Mouse (Mus musculus) cortical plate, adult 2 months (tissue): ENCODE measurements around the gene Tbc1d32.

Source experiments
- CTCF ChIP-seq: fragments of 200-500 bp; IDR thresholded peaks from 2 replicates; pipeline ENCODE4 v1.5.1; 2011; ENCODE audit warnings: mild to moderate bottlenecking, control low read depth, low read length; ENCODE audit not compliant: insufficient read depth; ENCODE audit errors: extremely low read depth
- POLR2A ChIP-seq: fragments of 200-500 bp; IDR thresholded peaks from 2 replicates; pipeline ENCODE4 v1.6.1; 2011; ENCODE audit warnings: mild to moderate bottlenecking, low read length, control low read depth; ENCODE audit not compliant: insufficient read depth; ENCODE audit errors: extremely low read depth

DNA sequence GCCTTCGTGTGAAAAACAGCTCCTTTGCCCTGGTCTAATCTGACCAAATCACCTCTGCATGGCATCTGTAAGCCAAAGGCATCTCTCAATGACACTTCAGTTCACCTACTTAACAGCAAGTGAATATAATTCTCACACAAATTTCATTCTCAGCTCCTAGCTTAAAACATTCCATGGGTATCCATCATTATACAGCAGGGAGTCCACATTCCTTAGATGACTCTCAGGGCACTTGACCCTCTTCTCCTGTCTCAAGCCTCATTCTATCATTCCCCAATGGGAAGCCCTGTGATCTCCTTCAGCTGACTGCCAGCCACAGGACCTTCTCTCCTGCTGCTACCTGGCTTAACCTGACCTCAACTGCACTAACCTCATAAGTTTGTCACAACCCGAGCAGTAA, 98.8 kb downstream of the Tbc1d32 start:
- TF ChIP-seq CTCF (no peak), POLR2A (no peak)
